Mouse (Mus musculus) bone marrow, adult 2 months (tissue): ENCODE results near the gene Irs1.

ENCODE experiments used
- CTCF ChIP-seq: fragments of 200-500 bp; IDR thresholded peaks from 2 replicates; pipeline ENCODE4 v1.5.1; 2011; ENCODE audit warnings: low read length, control low read depth; ENCODE audit not compliant: control insufficient read depth, insufficient read depth
- POLR2A ChIP-seq: fragments of 200-500 bp; IDR thresholded peaks from 2 replicates; pipeline ENCODE4 v1.6.1; 2011; ENCODE audit warnings: low read depth, mild to moderate bottlenecking, control low read depth, low read length, borderline replicate concordance; ENCODE audit not compliant: control insufficient read depth

DNA sequence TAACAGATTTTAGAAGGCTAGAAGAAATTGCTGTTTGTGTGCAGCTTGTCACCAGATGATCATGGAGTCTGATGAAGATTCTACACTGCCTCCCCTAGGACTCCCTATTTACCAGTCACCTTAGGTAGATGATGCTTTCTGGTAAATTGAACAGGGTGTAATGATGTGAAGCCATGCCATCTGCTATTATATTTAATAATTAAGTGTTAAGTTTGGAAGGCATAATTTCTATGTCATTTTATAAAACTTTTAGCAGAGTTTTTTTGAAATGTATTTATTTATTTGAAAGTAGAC is 38.7 kb upstream of the Irs1 start:
- TF ChIP-seq POLR2A (no peak), CTCF (no peak)
